8 mouse cellular contexts compared by ENCODE assay signal in the genomic region with DNA sequence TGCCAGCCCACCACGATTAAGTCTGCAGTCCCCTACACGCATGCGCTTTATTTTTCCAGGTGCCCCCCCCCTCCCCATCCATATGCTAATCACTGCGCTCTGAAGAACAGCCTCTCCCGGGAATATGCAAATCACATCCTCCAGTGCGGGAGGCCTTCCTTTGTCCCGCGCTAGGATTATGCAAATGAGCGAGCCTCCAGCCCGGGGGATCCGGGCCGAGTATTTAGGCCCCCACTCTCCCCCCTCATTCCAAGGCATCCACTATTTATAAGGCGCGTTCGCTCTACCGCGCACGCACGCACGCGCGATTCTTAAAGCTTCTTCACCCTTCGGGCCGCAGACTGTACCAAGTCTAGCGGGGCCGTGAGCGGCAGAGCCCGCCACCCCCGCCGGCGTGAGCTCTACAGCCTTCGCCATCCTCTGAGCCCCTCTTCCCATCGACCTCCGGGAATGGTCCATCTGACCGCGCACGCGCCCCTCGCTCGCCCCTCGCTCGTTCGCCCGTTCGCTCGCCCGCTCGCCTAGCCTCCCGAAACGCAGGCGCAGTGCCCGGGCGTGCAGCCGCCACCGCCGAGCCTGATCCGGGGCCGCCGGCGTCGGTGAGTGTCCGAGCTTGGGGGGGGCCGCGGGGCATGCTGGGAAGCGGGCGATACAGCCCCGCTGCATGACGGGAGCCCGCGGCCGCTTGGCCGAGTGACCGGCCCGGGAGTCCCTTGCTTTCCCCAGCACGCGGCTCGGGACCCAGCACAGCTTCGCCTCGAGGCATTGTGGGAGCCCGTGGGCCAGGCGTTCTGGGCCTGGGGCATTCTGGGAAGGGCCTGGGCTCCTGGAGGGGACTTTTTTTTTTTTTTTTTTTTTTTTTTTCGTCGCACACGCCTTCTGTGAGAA. TPM values are rescaled to one million over a fixed set of nuclear protein-coding genes. Genes with fewer than 3 reads are reported as not detected.
DNase-seq lines count a peak whose midpoint lies in the region; ATAC-seq and TF ChIP-seq lines count a peak whose summit lies in the region.

A gene (plus strand): TSS at position 169 of the 888 bp plus-strand sequence.

- peak within 1 kb of the TSS; percentile 100 for H3K4me3 ChIP-seq in gastrocnemius, adult 2 months
- H3K4me3 ChIP-seq in hindbrain, embryonic 16.5 days (ENCODE audit: low read length): peak within 1 kb of the TSS; percentile 65
- H3K4me3 ChIP-seq in left cerebral cortex, adult 2 months: peak within 1 kb of the TSS; percentile 70

- intact Hi-C loops in gastrocnemius, adult 2 months (cut with DNase I): loop anchor here (2.0 kb wide), 1 partner anchor 22 kb away; no protein-coding TSS in a partner anchor
- intact Hi-C loops in left cerebral cortex, adult 2 months (cut with DNase I): loop anchor here (1.0 to 2.0 kb wide), 2 partner anchors 23 to 26 kb away; a partner anchor contains a TSS

- H3K9ac ChIP-seq in hindbrain, embryonic 16.5 days (ENCODE audit: low read depth, low read length): peak within 1 kb of the TSS; percentile 96

- no peaks in the 10 kb centered on the region for H3K9me3 ChIP-seq in hindbrain, embryonic 16.5 days (ENCODE audit: control insufficient read depth, low read length)

- H3K36me3 ChIP-seq in hindbrain, embryonic 16.5 days (ENCODE audit: control insufficient read depth, insufficient read depth, low read length): peaks cover 18% of the 10 kb centered on the region

- TF ChIP-seq CTCF in gastrocnemius, adult 2 months (IDR thresholded peaks at IDR 0.05): no peak
- no peak for TF ChIP-seq CTCF in left cerebral cortex, adult 2 months (IDR thresholded peaks at IDR 0.05)

- peak; percentile 72 for DNase-seq in adipocyte (ENCODE audit: low spot score)
- DNase-seq in gastrocnemius, adult 2 months: peak; percentile 95
- DNase-seq in left cerebral cortex, adult 2 months (ENCODE audit: extremely low spot score in 1 of 2, low spot score in 2 of 2): peak; percentile 85
- DNase-seq in right cerebral cortex, adult 2 months (ENCODE audit: low spot score in 2 of 2): peak; percentile 78 to 83
- peak; percentile 54 for DNase-seq in urinary bladder, postnatal 10 days (ENCODE audit: low spot score)

- H3K27ac ChIP-seq in gastrocnemius, adult 2 months: peak within 1 kb of the TSS; percentile 99
- peak within 1 kb of the TSS; percentile 100 for H3K27ac ChIP-seq in hindbrain, embryonic 16.5 days (ENCODE audit: low read depth, low read length)
- H3K27ac ChIP-seq in left cerebral cortex, adult 2 months: peak within 1 kb of the TSS; percentile 99

- peak within 1 kb of the TSS; percentile 76 for H3K4me2 ChIP-seq in hindbrain, embryonic 16.5 days (ENCODE audit: low read length)

- H3K27me3 ChIP-seq in hindbrain, embryonic 16.5 days (replicated peaks; ENCODE audit: control insufficient read depth, insufficient read depth, low read length): no peaks in the 10 kb centered on the region

- WGBS in hindbrain, embryonic 16.5 days: under 1% methylated on average over 84 of the region's 84 CpGs

- peak; percentile 55 for ATAC-seq in common myeloid progenitor, adult 5-6 weeks (replicated peaks; ENCODE audit: low read depth, poor library complexity, severe bottlenecking)
- ATAC-seq in hindbrain, embryonic 16.5 days: peak; percentile 93
- peak; percentile 97 for ATAC-seq in megakaryocyte, adult 5-6 weeks (ENCODE audit: poor library complexity, severe bottlenecking)

- H3K4me1 ChIP-seq in hindbrain, embryonic 16.5 days (ENCODE audit: control insufficient read depth, insufficient read depth, low read depth, low read length): peaks cover 34% of the 10 kb centered on the region

RNA-seq across cellular contexts. Expression of the gene that starts here (rescaled TPM):
- total RNA-seq in common myeloid progenitor, adult 5-6 weeks (2017): 7.0 and 9.0 TPM in 2 replicates
- total RNA-seq in gastrocnemius, adult 2 months (2021): 1 to 10 TPM; 3.5 to 6.5 TPM
- 272 and 277 TPM in 2 replicates for polyA plus RNA-seq in hindbrain, embryonic 16.5 days (2015; fragmentation: Nextera tagmentation; extraction: Ambion mirVana)
- 10 to 100 TPM; 45.9 to 46.0 TPM for total RNA-seq in left cerebral cortex, adult 2 months (2021)
- total RNA-seq in megakaryocyte, adult 5-6 weeks (2015): 0.69 TPM in 1 of 2 replicates, not detected in the other
- 0.40 TPM in 1 of 2 replicates, not detected in the other for total RNA-seq in megakaryocyte, adult 5-6 weeks (2017)

Comparison
In these comparisons a context has a peak if more than half of its experiments do, and no peak if none do; other contexts are left out.
1. Peak in every context shown above with its lines: DNase-seq, ATAC-seq, H3K4me3 ChIP-seq and H3K27ac ChIP-seq.
2. Peak in ATAC-seq in megakaryocyte, adult 5-6 weeks; RNA of the gene not detected or under 1 TPM.